In the genomic region with DNA sequence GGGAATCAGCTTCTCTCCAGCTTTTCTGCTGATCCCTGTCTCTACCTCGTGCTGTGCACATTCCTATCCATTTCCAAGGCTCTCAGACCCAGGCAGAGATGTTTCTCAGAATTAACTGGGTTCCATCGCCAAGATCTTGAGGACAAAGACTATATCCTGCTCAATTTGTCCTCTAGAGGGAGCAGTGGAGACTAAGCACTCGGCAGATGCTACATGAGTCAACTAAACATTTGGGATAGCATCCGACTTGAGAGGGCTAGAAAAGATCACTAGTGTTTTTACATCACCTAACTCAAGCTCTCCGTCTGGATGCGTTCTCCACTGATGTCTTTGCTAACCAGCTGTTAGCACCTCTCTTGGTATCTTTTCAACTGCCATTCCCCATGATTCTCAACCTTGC, we compare ENCODE assay signal across 9 mouse cellular contexts.
DNase-seq lines count a peak whose midpoint lies in the region; ATAC-seq lines count a peak whose summit lies in the region.
"Had no signal": no experiment of that assay in that cellular context is flagged by ENCODE, and none has a peak within 500 bp of the region (broad histone marks: within the 10 kb centered on the region; RNA-seq: fewer than 3 reads in every experiment).

No protein-coding gene starts in this region.

- no peak overlapping the region for H3K4me3 ChIP-seq in kidney, embryonic 15.5 days (replicated peaks)
- H3K4me3 ChIP-seq: erythroblast, embryonic 14.5 days; heart, embryonic 15.5 days had no signal

- DNase-seq in kidney, adult 9 months: peak; percentile 40
- peak; percentile 56 for DNase-seq in 3T3-L1 (ENCODE audit: low read depth, low spot score)
- peak; percentile 18 for DNase-seq in A20 (ENCODE audit: low read depth, low spot score)
- peak; percentile 53 for DNase-seq in embryo, embryonic 10.5 days (ENCODE audit: low spot score)
- no peak for DNase-seq in cerebellum, postnatal 36 days

- no peak overlapping the region for H3K9ac ChIP-seq in kidney, embryonic 15.5 days
- H3K9ac ChIP-seq: heart, embryonic 15.5 days had no signal

- peaks cover 42% of the 10 kb centered on the region for H3K36me3 ChIP-seq in kidney, embryonic 15.5 days

- peaks cover 12% of the 10 kb centered on the region for H3K4me1 ChIP-seq in kidney, embryonic 15.5 days

- H3K27me3 ChIP-seq in kidney, embryonic 15.5 days: no peaks in the 10 kb centered on the region
- H3K27me3 ChIP-seq: heart, embryonic 15.5 days had no signal

- no peaks in the 10 kb centered on the region for H3K9me3 ChIP-seq in kidney, embryonic 15.5 days (replicated peaks)
- H3K9me3 ChIP-seq: heart, embryonic 15.5 days had no signal

- no peak for ATAC-seq in kidney, embryonic 15.5 days (replicated peaks; ENCODE audit: low FRiP score)
- no peak for ATAC-seq in monocyte, adult 5-6 weeks (replicated peaks; ENCODE audit: insufficient number of reproducible peaks, low FRiP score, low TSS enrichment, poor library complexity, severe bottlenecking)

- H3K27ac ChIP-seq in kidney, embryonic 15.5 days: no peak overlapping the region
- H3K27ac ChIP-seq: heart, embryonic 15.5 days had no signal

- no peak overlapping the region for H3K4me2 ChIP-seq in kidney, embryonic 15.5 days
- H3K4me2 ChIP-seq: heart, embryonic 15.5 days had no signal

- WGBS in kidney, embryonic 15.5 days: 85% methylated on average over 6 of the region's 6 CpGs

Comparison
In these comparisons a context has a peak if more than half of its experiments do, and no peak if none do; other contexts are left out.
1. DNase-seq: peak in kidney, adult 9 months (single experiment), 3T3-L1 (single experiment), A20 (single experiment) and embryo, embryonic 10.5 days (single experiment); none in cerebellum, postnatal 36 days (0 of 2).